Mouse (Mus musculus) CH12.LX (cell line): Measurements from ENCODE around the gene Crybb2. TPM values are rescaled to one million over a fixed set of nuclear protein-coding genes. Genes with fewer than 3 reads are reported as not detected.
"Not testable (repeated sequence)": the region's sequence is repeated elsewhere in the genome, so short reads cannot be mapped to it uniquely, and the experiment has no call there.

Experiments used
- DNase-seq: peaks from one replicate; pipeline ENCODE4 v3.0.0-alpha.2; 2013; ENCODE audit errors: extremely low read depth
- H3K27ac ChIP-seq: 2 replicates; pipeline ENCODE4 v1.5.1; 2012; ENCODE audit warnings: low read depth, mild to moderate bottlenecking, control low read depth, moderate library complexity; ENCODE audit not compliant: insufficient read depth
- H3K27me3 ChIP-seq: replicated peaks from 2 replicates; pipeline ENCODE3; 2012; ENCODE audit warnings: inconsistent platforms
- H3K36me3 ChIP-seq, 2 experiments: replicated peaks in 1 of 2; 2 replicates each; pipeline versions ENCODE3 to v1.6.1; 2012; ENCODE audit warnings: inconsistent platforms in 1 of 2, low read length in 1 of 2, mild to moderate bottlenecking in 1 of 2, mixed read lengths in 1 of 2, moderate library complexity in 1 of 2; ENCODE audit not compliant: control insufficient read depth in 1 of 2, insufficient read depth in 1 of 2
- H3K4me1 ChIP-seq, 2 experiments: 2 replicates each; pipeline ENCODE4 v1.6.1; 2012; ENCODE audit warnings: inconsistent platforms in 1 of 2, moderate library complexity in 1 of 2; ENCODE audit not compliant: insufficient read depth in 2 of 2, control insufficient read depth in 1 of 2
- H3K4me2 ChIP-seq: 2 replicates; pipeline ENCODE4 v1.6.1; 2012; ENCODE audit warnings: low read depth, mild to moderate bottlenecking, control low read depth; ENCODE audit not compliant: poor library complexity, insufficient read depth, severe bottlenecking
- H3K4me3 ChIP-seq, 3 experiments: fragments of 150-350 bp in 1 of 3; sonication (generic) in 1 of 3; replicated peaks in 1 of 3; 2 replicates each; pipeline versions ENCODE3 to v1.5.1; 2011 to 2012; ENCODE audit warnings: low read depth in 2 of 3, low read length in 2 of 3, mild to moderate bottlenecking in 2 of 3, moderate library complexity in 2 of 3, control low read depth in 1 of 3, improper control_type of control experiment in 1 of 3, inconsistent platforms in 1 of 3, mixed read lengths in 1 of 3; ENCODE audit not compliant: poor library complexity in 1 of 3
- H3K79me2 ChIP-seq: replicated peaks from 2 replicates; pipeline ENCODE4 v1.6.1; 2012; ENCODE audit warnings: mild to moderate bottlenecking, moderate library complexity; ENCODE audit not compliant: control insufficient read depth, poor library complexity, insufficient read depth, severe bottlenecking; ENCODE audit errors: extremely low read depth
- H3K9ac ChIP-seq: 2 replicates; pipeline ENCODE4 v1.6.1; 2012; ENCODE audit warnings: low read depth, mild to moderate bottlenecking, control low read depth, moderate library complexity; ENCODE audit not compliant: insufficient read depth
- H3K9me3 ChIP-seq: replicated peaks from 2 replicates; pipeline ENCODE3; 2012; ENCODE audit warnings: low read length, inconsistent platforms, mixed read lengths
- CTCF ChIP-seq, 2 experiments: IDR thresholded peaks in 1 of 2; conservative IDR thresholded peaks in 1 of 2; 2 replicates each; pipeline ENCODE4 v1.5.1; 2011 to 2012; ENCODE audit warnings: low read depth in 2 of 2, low read length in 2 of 2, improper control_type of control experiment in 1 of 2, inconsistent platforms in 1 of 2, mild to moderate bottlenecking in 1 of 2, moderate library complexity in 1 of 2
- EP300 ChIP-seq: IDR thresholded peaks from 2 replicates; pipeline ENCODE4 v1.6.1; 2011; ENCODE audit warnings: low read length, improper control_type of control experiment
- JUN ChIP-seq: IDR thresholded peaks from 2 replicates; pipeline ENCODE4 v1.6.1; 2011; ENCODE audit warnings: low read depth, mild to moderate bottlenecking, low read length, improper control_type of control experiment, moderate library complexity; ENCODE audit not compliant: insufficient read depth
- JUND ChIP-seq: conservative IDR thresholded peaks from 2 replicates; pipeline ENCODE4 v1.6.1; 2011; ENCODE audit warnings: low read depth, low read length, improper control_type of control experiment
- MXI1 ChIP-seq: IDR thresholded peaks from 2 replicates; pipeline ENCODE4 v1.6.1; 2011; ENCODE audit warnings: mild to moderate bottlenecking, low read depth, low read length, improper control_type of control experiment
- RAD21 ChIP-seq: IDR thresholded peaks from 2 replicates; pipeline ENCODE4 v1.6.1; 2011; ENCODE audit warnings: low read depth, mild to moderate bottlenecking, low read length, improper control_type of control experiment, moderate library complexity
- SIN3A ChIP-seq: IDR thresholded peaks from 2 replicates; pipeline ENCODE4 v1.6.1; 2012; ENCODE audit warnings: low read length, improper control_type of control experiment, inconsistent platforms
- SMC3 ChIP-seq: IDR thresholded peaks from 2 replicates; pipeline ENCODE4 v1.6.1; 2011; ENCODE audit warnings: low read depth, low read length, improper control_type of control experiment
- TBP ChIP-seq: conservative IDR thresholded peaks from 2 replicates; pipeline ENCODE4 v1.6.1; 2011; ENCODE audit warnings: low read depth, low read length, improper control_type of control experiment
- USF1 ChIP-seq: IDR thresholded peaks from 2 replicates; pipeline ENCODE4 v1.6.1; 2014; ENCODE audit warnings: low read depth, mild to moderate bottlenecking, inconsistent platforms, low read length, improper control_type of control experiment
- ZMIZ1 ChIP-seq: IDR thresholded peaks from 2 replicates; pipeline ENCODE4 v1.6.1; 2012; ENCODE audit warnings: low read depth, mild to moderate bottlenecking, inconsistent platforms, low read length, improper control_type of control experiment
- ZNF384 ChIP-seq: IDR thresholded peaks from 2 replicates; pipeline ENCODE4 v1.6.1; 2012; ENCODE audit warnings: low read depth, low read length, improper control_type of control experiment, inconsistent platforms
- dilution Hi-C: fragments of 300-500 bp; cut with MboI; formaldehyde crosslinking; loops from 2 replicates; pipeline ENCODE4 v1.14.3; 2020; ENCODE audit warnings: low sequenced_read_pairs; ENCODE audit not compliant: extremely low pct_unique_long_range_greater_than_20kb, extremely low pct_ligation_motif_present
- in situ Hi-C: fragments of 300-500 bp; cut with MboI; formaldehyde crosslinking; loops from 3 replicates; pipeline ENCODE4 v1.14.3; 2019; ENCODE audit warnings: low sequenced_read_pairs, low pct_ligation_motif_present, low pct_unique_long_range_greater_than_20kb, mixed read lengths
- polyA plus RNA-seq: library from polyadenylated mRNA; unstranded; fragments of >175 nt; gene quantifications from 2 replicates; pipeline ENCODE4 v1.2.1, GENCODE M21; 2012; ENCODE audit warnings: low read depth; ENCODE audit not compliant: insufficient read length
- total RNA-seq, 2 experiments: library from RNA; depleted of rRNA; stranded (reverse); fragments of 300-350 nt in 1 of 2; fragments of >200 nt in 1 of 2; gene quantifications; 2 replicates each; pipeline ENCODE4 v1.2.3; 2012 to 2014

Crybb2 gene
- total and polyA plus RNA-seq, 3 experiments, result not detected

GRCm38 (mm10) chr5:113110929-113111328 lies 41.0 kb upstream of the Crybb2 start:
- Histone ChIP-seq H3K27me3 (no peaks in the 10 kb centered on the region), H3K36me3 (peaks cover 0 to 2% of the 10 kb centered on the region in 2 experiments), H3K79me2 (no peaks in the 10 kb centered on the region), H3K4me2 (no peak overlapping the region), H3K27ac (peak overlapping the region; percentile 11; the same call in 1 of the 2 replicates), H3K9ac (no peak overlapping the region), H3K4me1 (peaks cover 17 to 62% of the 10 kb centered on the region in 2 experiments), H3K4me3 (no peak overlapping the region), H3K9me3 (peaks cover 3% of the 10 kb centered on the region)
- no peak for TF ChIP-seq SIN3A
- TF ChIP-seq USF1, result no peak
- dilution Hi-C loops (no loop called here), in situ Hi-C loops (no loop called here)
- no peak for DNase-seq

DNA sequence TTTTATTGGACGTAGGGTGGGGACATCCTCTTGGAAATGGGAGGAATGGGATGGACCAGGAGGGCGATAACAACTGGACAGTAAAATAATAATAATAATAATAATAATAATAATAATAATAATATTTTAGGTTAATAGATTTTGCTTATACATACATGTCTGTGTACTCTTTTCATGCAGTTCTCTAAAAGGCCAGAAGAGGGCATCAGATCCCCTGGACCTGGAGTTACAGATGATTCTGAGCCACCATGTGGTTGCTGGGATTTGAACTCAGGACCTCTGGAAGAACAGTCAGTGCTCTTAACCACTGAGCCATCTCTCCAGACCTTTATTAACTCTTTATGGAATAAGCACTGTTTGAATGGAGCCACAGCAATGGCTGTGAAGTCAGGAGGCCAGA lies 39.7 kb upstream of the Crybb2 start:
- peaks cover 11 to 59% of the 10 kb centered on the region in 2 experiments for H3K4me1 ChIP-seq
- TF ChIP-seq RAD21 (peak; percentile 26), CTCF (conservative IDR thresholded peaks at IDR 0.05 in 1 of 2, IDR thresholded peaks at IDR 0.05 in 1 of 2; ENCODE audit: low read depth in 2 of 2, low read length in 2 of 2) (peak; percentile 18 to 40; a peak in 2 of 4 replicates), SMC3 (peak; percentile 42)
- H3K9me3 ChIP-seq, H3K79me2 ChIP-seq, dilution Hi-C loops, H3K27ac ChIP-seq, H3K9ac ChIP-seq, H3K4me3 ChIP-seq, H3K27me3 ChIP-seq, H3K4me2 ChIP-seq, DNase-seq, H3K36me3 ChIP-seq: not testable (repeated sequence)
- in situ Hi-C loops, result loop anchor here (5.0 kb wide), 1 partner anchor 58 kb away; no protein-coding TSS in a partner anchor

GRCm38 (mm10) chr5:113108165-113108764 lies 38.3 kb upstream of the Crybb2 start:
- no peaks in the 10 kb centered on the region for H3K27me3 ChIP-seq
- no peak for TF ChIP-seq EP300
- TF ChIP-seq JUN, result no peak
- TF ChIP-seq MXI1, result no peak
- TF ChIP-seq ZMIZ1, result no peak
- no peak for TF ChIP-seq JUND
- no peak for TF ChIP-seq TBP
- no peak for TF ChIP-seq ZNF384
- TF ChIP-seq SIN3A, result no peak
- TF ChIP-seq CTCF (conservative IDR thresholded peaks at IDR 0.05 in 1 of 2, IDR thresholded peaks at IDR 0.05 in 1 of 2; ENCODE audit: low read depth in 2 of 2, low read length in 2 of 2), result no peak
- TF ChIP-seq RAD21, result no peak
- H3K9me3 ChIP-seq, result peaks cover 3% of the 10 kb centered on the region
- dilution Hi-C loops (no loop called here), in situ Hi-C loops (loop anchor here (5.0 kb wide), 1 partner anchor 59 kb away; no protein-coding TSS in a partner anchor)
- H3K36me3 ChIP-seq, result no peaks in the 10 kb centered on the region
- no peak overlapping the region for H3K4me2 ChIP-seq
- no peak overlapping the region for H3K4me3 ChIP-seq
- H3K9ac ChIP-seq, result no peak overlapping the region
- peaks cover 6 to 58% of the 10 kb centered on the region in 2 experiments for H3K4me1 ChIP-seq
- no peaks in the 10 kb centered on the region for H3K79me2 ChIP-seq
- DNase-seq, result no peak
- no peak overlapping the region for H3K27ac ChIP-seq
